Mouse (Mus musculus) frontal cortex, postnatal 25 days (tissue): ENCODE results near the gene Elmod2.

Experiments used
- DNase-seq, 2 experiments: peaks; one replicate each; pipeline ENCODE4 v3.0.0; 2022; ENCODE audit warnings: low spot score in 2 of 2

Elmod2 gene

DNA sequence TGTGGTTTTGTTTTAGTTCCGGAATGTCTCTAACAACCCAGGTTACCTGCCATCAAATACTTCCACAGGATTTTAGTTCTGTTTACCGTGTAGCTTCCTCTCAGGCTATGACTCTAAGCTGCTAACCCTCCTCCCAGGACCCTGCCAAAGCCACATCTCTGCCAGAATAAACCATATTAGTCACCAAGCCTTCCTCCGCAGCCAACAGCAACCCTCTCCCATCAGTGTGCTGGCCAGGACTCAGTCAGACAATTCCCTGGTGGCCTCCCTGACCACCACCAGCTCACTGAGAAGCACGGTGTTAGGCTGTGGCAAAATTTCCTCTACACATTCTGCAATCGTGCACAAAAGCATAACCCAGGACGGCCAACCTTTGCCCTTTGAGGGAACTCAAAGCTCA lies 53.9 kb downstream of the Elmod2 start:
- DNase-seq = no peak

DNA sequence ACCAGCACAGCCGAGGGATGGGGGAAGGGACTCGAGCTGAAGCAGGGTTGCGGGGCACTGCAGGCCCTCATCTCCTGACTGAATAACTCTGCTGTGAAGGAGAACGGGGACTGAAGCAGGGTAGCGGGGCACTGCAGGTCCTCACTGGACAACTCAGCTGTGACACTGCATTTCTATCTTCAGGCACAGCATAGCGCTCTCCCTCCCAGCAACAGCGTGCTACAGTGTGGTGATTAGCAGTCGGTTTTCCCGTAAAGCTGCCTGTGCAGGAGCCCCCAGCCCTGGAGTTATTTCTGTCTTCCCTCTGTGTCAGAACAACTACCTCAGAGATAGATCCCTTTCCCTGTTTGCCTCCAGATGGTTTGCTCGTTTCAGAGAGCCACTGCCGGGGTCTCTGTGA lies 57.8 kb downstream of the Elmod2 start:
- no peak for DNase-seq

DNA sequence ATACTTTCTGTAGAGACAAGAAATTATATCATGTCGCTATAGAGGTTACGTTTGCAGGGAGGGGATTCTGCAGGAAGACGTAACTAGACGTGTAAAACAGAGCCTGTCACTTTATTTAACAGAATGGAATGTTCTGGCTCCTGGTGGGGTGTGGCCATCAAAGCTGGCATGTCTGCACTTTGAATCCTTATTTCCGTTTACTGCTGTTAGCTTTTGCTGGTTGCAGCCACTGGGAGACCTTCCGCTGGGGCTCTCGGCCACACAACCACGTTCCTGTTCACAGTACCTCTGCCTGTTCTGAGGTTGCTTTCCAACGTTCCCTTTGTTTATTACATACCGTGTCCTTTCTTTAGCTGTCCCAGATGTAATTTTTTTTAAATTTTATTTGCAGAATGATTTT lies 59.8 kb downstream of the Elmod2 start:
- no peak for DNase-seq

DNA sequence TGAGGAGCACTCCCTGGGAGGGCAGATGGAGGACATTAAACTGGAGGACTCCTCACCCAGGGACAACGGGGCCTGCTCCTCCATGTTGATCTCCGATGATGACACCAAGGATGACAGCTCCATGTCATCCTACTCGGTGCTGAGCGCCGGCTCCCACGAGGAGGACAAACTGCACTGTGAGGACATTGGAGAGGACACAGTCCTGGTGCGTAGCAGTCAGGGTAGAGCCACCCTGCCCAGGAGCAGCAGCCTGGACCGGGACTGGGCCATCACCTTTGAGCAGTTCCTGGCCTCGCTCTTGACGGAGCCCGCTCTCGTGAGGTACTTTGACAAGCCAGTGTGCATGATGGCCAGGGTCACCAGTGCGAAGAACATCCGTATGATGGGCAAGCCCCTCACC lies 61.1 kb downstream of the Elmod2 start:
- no peak for DNase-seq
